Mouse (Mus musculus) spleen, postnatal 10 days (tissue): ENCODE measurements around the gene Mtmr12.

Experiments used
- DNase-seq, 2 experiments: peaks; one replicate each; pipeline ENCODE4 v3.0.0; 2021 to 2022; ENCODE audit warnings: low spot score in 2 of 2

Mtmr12 gene

GRCm38 (mm10) chr15:12320441-12321090, 115.7 kb downstream of the Mtmr12 start:
- no peak for DNase-seq

- DNase-seq: peak; percentile 95 to 98
Measured at GRCm38 (mm10) chr15:12321091-12321787, 116.4 kb downstream of the Mtmr12 start, which contains the start of gene Golph3. Gene Golph3 (plus strand): TSS chr15:12321450.

- peak; percentile 63 to 71 for DNase-seq
Measured at GRCm38 (mm10) chr15:12321788-12322621, 117.2 kb downstream of the Mtmr12 start, which contains the start of gene 1810049J17Rik. Gene 1810049J17Rik (minus strand): TSS chr15:12321899.

- no peak for DNase-seq
Measured at GRCm38 (mm10) chr15:12322676-12323402, 118.0 kb downstream of the Mtmr12 start.
